Comparison of ENCODE assay signal across 15 mouse cellular contexts in the genomic region with DNA sequence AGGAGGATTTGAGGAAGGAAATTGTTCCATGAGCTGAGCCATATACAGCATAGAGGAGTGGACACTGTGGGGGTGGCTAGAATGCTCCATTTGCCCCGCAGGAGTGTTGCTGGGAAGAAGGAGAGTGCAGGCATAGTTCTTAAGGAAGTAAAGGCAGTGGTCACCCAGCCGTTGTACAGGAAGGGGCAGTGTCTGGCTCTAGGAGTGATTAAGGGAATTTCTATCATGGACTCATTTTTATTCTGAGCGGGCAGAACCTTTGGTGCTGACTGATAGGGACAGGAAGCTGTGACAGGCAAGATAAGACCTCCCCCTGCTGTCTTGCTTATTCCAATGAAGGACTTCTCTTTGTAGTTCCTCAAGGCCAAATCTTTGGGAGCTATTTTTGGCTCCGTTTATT. TPM values are rescaled to one million over a fixed set of nuclear protein-coding genes. Genes with fewer than 3 reads are reported as not detected.
DNase-seq lines count a peak whose midpoint lies in the region; ATAC-seq lines count a peak whose summit lies in the region.
"Had no signal": no experiment of that assay in that cellular context is flagged by ENCODE, and none has a peak within 500 bp of the region (broad histone marks: within the 10 kb centered on the region; RNA-seq: fewer than 3 reads in every experiment).

No protein-coding gene starts in this region.

- no peaks in the 10 kb centered on the region for H3K36me3 ChIP-seq in lung, embryonic 16.5 days (ENCODE audit: control insufficient read depth, insufficient read depth, low read length)
- H3K36me3 ChIP-seq: embryonic facial prominence, embryonic 12.5 days; hindbrain, embryonic 13.5 days; stomach, embryonic 15.5 days had no signal

- H3K27me3 ChIP-seq in lung, embryonic 16.5 days (ENCODE audit: control insufficient read depth, insufficient read depth, low read depth, low read length), result no peaks in the 10 kb centered on the region
- H3K27me3 ChIP-seq: embryonic facial prominence, embryonic 12.5 days; hindbrain, embryonic 13.5 days; stomach, embryonic 15.5 days had no signal

- H3K4me2 ChIP-seq in lung, embryonic 16.5 days (ENCODE audit: low read depth, low read length), result no peak overlapping the region
- H3K4me2 ChIP-seq: embryonic facial prominence, embryonic 12.5 days; hindbrain, embryonic 13.5 days; stomach, embryonic 15.5 days had no signal

- H3K4me1 ChIP-seq in lung, embryonic 16.5 days (replicated peaks; ENCODE audit: control insufficient read depth, insufficient read depth, low read length), result 0 out of 2 replicates have a peak, but pooled peaks cover 4% of the 10 kb centered on the region
- H3K4me1 ChIP-seq: embryonic facial prominence, embryonic 12.5 days had no signal

- no peak overlapping the region for H3K9ac ChIP-seq in lung, embryonic 16.5 days (ENCODE audit: low read length)
- H3K9ac ChIP-seq: embryonic facial prominence, embryonic 12.5 days; forebrain, postnatal 0 days; hindbrain, embryonic 13.5 days; stomach, embryonic 15.5 days had no signal

- no peaks in the 10 kb centered on the region for H3K9me3 ChIP-seq in lung, embryonic 16.5 days (ENCODE audit: control insufficient read depth, low read length)
- H3K9me3 ChIP-seq: embryonic facial prominence, embryonic 12.5 days; hindbrain, embryonic 13.5 days; stomach, embryonic 15.5 days had no signal

- DNase-seq in adrenal gland, adult (ENCODE audit: inconsistent age in 2 of 2, low spot score in 1 of 2), result peak; percentile 38 to 78
- DNase-seq in adrenal gland, postnatal 25 days, result no peak
- DNase-seq in 416B (ENCODE audit: low read depth), result peak; percentile 94
- DNase-seq in ovary, postnatal 36 days (ENCODE audit: low spot score), result no peak
- DNase-seq in left cerebral cortex, postnatal 14 days (ENCODE audit: low spot score in 2 of 2), result no peak
- no peak for DNase-seq in left cerebral cortex, postnatal 25 days (ENCODE audit: low spot score in 2 of 2)
- DNase-seq: cerebellum, adult 9-11 months; forebrain, postnatal 0 days; right cerebral cortex, postnatal 25 days had no signal

- no peak overlapping the region; the same call in 1 of the 2 replicates for H3K27ac ChIP-seq in lung, embryonic 16.5 days (ENCODE audit: low read length)
- H3K27ac ChIP-seq: embryonic facial prominence, embryonic 12.5 days; hindbrain, embryonic 13.5 days; stomach, embryonic 15.5 days had no signal

- peak; percentile 71 for ATAC-seq in erythroid progenitor cell, adult 5-6 weeks (replicated peaks; ENCODE audit: low FRiP score, poor library complexity, severe bottlenecking)
- ATAC-seq in lung, embryonic 16.5 days (ENCODE audit: low read depth), result peak; percentile 87
- ATAC-seq: activated CD4-positive, CD25-positive, alpha-beta regulatory T cell, adult 4 months; forebrain, postnatal 0 days had no signal

- intact Hi-C loops in left cerebral cortex, postnatal 14 days (cut with DNase I), result no loop called here
- intact Hi-C loops in left cerebral cortex, postnatal 25 days (cut with DNase I), result no loop called here

- H3K4me3 ChIP-seq in lung, embryonic 16.5 days (ENCODE audit: low read length), result no peak overlapping the region
- H3K4me3 ChIP-seq: embryonic facial prominence, embryonic 12.5 days; hindbrain, embryonic 13.5 days; stomach, embryonic 15.5 days had no signal

- 37% methylated on average over 4 of the region's 4 CpGs for WGBS in lung, embryonic 16.5 days

RNA-seq across cellular contexts. Expression of a gene that starts 38.4 kb away (rescaled TPM):
- 20.0 and 25.3 TPM in 2 replicates for total RNA-seq in adrenal gland, postnatal 25 days (2021)
- total RNA-seq in erythroid progenitor cell, adult 5-6 weeks (2015; ENCODE audit: low replicate concordance), result 2.5 and 3.6 TPM in 2 replicates
- total RNA-seq in erythroid progenitor cell, adult 5-6 weeks (2017; ENCODE audit: low replicate concordance), result 1.3 and 7.1 TPM in 2 replicates
- 10.4 and 11.1 TPM in 2 replicates for polyA plus RNA-seq in lung, embryonic 16.5 days (2015; fragmentation: Nextera tagmentation; extraction: Ambion mirVana)
- 100 to 1,000 TPM; 216 to 232 TPM for total RNA-seq in left cerebral cortex, postnatal 14 days (2021)
- 100 to 1,000 TPM; 195 to 212 TPM for total RNA-seq in left cerebral cortex, postnatal 25 days (2021)

Comparison
In these comparisons a context has a peak if more than half of its experiments do, and no peak if none do; other contexts are left out.
1. DNase-seq: peak in adrenal gland, adult (2 of 2) and 416B (single experiment); none in adrenal gland, postnatal 25 days (single experiment), ovary, postnatal 36 days (single experiment), left cerebral cortex, postnatal 14 days (0 of 2) and left cerebral cortex, postnatal 25 days (0 of 2).